Mouse (Mus musculus) induced T-regulatory cell, adult 2 months (primary cell): ENCODE results near the gene Ptprg.
"Not testable (repeated sequence)": the region's sequence is repeated elsewhere in the genome, so short reads cannot be mapped to it uniquely, and the experiment has no call there.

Experiments used
- DNase-seq: peaks from one replicate; pipeline ENCODE4 v3.0.0-alpha.2; 2012; ENCODE audit warnings: low read depth

Gene Ptprg

DNA sequence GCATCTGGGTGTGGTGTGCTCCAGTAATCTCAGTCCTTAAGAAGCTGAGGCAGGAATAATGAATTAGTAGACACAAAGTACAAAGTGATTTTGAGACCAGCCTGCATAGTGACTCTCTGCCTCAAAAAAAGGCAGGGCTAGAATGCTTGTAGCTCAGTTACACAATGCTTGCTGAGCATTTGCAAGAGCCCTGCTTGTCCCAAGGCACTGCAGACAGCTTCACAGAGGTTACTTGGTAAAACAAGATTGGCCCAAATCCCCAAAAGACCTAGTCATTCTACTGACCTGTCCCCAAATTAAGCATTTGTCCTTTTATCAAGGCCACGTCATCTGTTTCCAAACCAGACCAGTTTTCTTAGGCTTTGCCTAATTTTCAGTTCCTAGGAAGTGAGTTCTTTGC is 190.4 kb downstream of the Ptprg start:
- no peak for DNase-seq

DNA sequence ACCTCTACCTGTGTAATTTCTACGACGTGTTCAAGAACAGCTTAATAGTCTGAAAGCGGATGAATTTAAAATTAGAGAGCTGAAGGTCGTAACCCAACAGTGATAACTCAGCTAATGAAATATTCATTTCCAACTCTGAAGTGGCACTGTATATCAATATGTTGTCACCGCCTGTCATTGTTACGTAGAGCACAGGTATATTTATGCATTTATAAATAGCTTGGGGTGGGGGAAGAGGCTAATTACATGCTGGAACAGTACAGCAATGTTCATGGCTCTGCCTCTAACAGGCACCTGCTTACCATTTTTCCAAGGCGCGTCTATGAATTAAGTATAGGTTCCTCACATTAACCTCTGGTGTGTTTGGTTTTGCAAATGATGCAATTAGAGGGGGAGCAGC is 199.3 kb downstream of the Ptprg start:
- no peak for DNase-seq

DNA sequence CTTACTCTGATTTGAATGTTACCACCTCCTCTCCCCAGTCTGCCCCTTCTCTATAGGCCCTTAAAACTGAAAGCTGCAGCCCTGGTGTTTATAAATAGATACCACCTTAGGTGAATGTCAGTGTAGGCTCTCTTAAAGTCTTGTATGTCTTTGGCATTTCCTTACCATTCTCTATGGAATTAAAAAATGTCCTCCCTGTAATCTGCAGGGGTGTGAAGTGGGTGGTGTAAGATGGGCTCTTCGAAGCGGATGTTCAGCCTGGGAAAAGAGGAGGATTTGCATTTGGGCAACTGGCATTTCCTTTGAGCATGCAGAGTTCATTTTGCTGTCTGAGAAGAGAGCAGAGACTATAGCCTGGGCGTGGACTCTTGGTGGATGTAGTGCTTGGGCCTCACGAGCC is 201.3 kb downstream of the Ptprg start:
- no peak for DNase-seq

DNA sequence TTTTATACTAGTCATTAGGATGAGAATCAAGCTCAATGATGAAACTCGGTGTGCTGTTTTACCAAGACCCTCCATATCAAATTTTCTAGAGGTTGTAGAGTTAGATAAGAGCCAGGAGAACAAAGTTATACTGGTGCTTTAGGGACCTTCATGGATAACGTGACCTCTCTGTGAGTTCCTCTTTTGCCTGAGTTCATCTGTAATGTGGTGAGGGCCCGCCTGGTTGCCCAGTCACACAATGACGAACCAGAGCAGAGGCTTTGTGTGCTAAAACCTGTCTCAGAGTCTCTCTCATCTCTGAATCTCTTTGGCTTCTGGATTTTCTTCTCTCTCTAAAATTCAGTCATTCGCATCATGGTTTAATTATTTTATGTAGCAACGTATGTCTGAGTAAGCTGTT is 204.9 kb downstream of the Ptprg start:
- DNase-seq = no peak

DNA sequence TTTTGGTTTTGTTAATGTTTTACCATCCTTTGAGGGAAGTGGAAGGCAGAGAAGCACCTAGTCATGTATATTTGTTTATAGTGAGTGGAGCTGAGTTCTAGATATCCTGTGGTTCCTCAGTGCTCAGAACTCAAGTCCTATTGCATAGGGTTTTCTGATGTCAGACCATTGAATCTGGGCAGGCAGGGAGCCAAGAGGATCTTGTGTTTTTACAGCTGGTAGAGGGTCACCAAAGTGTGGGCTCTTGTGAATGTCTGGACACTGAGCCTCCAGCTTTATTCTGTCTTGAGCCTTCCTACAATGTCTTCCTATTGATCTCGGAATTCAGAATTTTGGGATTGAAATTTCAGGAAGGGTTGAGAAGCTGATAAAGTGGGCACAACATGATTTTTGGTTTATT is 206.0 kb downstream of the Ptprg start:
- no peak for DNase-seq

DNA sequence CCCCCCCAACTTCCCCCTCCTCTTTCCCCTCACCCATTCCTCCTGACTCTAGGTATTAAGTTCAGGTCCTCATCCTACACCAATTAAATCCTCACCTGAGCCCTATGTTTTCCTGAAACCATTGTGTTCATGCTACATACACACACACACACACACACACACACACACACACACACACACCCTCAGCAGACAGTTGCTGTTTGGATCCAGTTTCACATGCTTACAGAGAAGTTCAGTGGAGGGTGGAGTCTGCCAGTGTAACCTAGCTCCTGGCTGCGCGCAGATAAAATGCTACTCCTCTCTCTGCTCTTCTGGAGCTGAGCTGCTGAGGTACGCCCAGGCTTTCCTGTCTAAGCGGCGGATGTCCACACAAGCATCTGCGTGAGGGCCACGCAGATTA is 209.7 kb downstream of the Ptprg start:
- DNase-seq = no peak

DNA sequence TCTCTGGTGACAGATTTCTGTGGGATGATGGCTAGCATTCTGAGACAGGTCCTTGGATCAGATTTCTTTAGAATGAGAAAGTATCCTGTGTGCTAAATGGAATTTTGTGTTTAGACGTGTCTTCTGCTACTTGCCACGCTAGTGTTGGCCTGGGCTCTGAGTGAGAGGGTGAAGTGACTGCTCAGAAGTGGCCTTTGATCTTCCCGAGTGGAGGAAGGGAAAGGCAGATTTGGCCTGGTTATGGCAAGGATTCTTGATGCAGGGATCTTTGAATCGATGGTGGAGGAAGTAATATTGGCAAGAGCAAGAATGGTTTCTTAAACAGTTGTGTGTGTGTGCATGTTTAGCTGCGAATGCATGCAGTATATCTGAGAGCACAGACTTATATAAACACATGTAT is 219.4 kb downstream of the Ptprg start:
- DNase-seq = no peak

DNA sequence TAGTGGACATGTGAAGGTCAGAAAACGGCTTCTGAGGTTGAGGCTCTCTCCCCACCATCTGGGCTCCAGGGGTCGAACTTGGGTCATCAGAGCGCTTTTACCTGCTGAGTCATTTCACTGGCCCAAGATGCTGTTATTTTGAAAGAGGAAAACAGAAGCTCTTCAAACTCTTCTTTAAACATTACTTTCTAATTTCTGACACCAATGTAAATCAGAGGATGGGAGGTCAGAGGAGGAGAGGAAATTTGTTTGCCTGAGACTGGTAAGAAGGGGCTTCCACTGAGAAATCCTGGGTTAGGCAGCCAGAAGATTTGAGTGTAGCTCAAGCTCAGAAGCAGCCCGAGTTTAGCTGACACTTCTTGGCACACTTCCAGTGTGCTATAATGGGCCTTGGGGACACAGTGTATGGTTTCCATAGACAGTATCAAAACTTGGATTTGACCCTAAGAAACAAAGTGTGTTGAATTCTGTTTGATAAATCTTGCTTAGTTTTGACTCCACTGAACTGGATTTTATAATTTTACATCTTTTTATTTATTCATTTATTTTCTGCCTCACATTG is 221.2 kb downstream of the Ptprg start:
- no peak for DNase-seq

DNA sequence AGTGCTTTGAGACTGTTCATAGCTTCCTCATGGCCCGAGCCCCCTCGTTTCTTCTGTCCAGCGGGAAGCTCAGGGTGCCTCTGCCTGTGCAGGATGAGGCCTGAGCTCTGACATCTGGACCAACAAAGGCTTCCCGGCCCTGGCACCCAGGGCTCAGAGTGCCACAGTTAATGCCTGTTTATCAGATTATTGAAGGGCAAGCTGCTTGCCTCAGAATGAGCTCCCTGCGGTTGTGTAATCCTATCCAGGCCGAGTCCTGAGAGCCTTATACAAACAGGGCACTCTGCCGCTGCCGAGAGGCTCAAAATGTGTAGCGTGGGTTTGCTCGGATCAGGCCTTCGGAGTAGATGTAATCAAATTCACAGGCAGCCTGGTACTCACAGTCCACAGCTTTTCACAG is 221.9 kb downstream of the Ptprg start:
- no peak for DNase-seq

DNA sequence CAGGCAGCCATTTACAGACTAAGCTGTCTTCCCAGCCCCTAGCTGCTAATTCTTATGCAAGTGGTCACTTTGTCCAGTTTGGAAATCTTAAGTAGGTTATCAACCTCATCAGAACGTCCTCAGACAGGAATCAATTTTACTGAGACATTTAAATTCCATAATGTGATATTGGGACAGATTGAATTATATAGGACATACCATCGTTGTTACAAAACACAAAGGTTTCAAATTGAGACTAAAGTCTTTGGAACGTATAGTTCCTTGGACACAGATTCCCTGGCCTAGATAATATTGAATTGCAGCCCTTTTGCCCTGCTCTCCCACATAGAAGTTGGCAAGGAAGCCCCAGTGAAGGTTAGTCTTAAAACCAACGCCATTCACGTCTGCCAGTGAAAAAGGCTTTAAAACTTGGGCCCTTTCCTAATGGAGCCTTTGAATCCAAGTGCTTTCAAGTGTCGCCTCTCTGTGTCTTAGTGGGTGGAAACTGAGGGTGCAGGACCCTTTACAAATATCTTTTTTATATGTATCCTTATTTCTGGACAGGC is 222.7 kb downstream of the Ptprg start:
- DNase-seq = no peak

DNA sequence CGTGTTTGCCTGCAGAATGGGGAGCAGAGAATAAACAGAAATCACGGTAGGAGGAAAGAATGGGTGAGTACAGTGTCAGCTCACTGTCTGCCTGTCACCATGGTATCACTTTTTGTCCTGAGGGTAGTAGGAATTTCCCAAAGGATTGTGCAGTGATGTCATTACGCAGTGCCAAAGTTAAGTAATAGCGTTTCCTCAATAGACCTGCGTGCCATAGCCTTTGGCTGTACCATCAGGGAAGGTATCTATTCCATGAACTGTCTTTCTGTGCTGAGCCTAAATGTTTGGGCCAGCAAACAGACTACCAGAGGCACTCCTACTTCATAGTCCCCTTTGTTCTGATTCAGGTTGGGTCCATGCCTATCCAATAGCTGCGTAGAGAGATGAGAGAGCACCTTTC is 223.2 kb downstream of the Ptprg start:
- no peak for DNase-seq

DNA sequence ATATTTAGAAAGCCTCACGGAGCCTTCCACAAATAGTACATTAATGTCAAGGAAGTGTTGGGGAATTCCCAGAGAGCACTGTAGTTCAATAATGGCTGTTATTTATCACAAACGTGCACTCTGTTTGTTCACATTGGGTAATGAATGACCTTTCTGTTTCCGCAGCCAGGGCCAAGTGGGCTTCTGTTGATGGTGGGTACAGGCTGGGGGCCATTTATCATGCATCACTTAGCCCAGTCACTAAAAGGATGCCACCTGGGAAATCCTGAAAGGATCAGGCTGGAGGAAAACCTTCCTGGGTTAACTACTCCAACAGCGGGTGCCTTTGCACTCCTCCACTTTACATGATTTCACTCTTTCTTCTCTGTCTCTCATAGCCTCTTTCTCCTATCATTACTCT is 237.9 kb downstream of the Ptprg start:
- DNase-seq = no peak

DNA sequence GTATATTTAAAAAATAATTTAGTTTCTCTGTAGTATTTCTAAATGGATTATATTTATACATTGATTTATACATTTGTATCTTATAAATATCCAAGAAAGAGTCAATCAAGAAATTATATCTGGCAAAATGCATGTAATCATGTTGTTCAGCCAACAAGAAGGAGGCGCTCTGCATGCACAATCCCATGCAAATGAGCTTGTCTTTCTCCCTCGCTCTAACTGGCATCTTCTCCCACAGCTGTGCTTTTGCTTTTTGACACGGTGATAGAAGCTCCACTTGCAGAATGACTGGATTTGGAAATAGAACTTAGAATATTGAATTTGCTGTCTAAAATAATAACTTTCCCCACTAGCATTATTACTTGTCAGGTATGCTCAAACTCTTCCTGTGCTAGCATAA is 240.5 kb downstream of the Ptprg start:
- no peak for DNase-seq

DNA sequence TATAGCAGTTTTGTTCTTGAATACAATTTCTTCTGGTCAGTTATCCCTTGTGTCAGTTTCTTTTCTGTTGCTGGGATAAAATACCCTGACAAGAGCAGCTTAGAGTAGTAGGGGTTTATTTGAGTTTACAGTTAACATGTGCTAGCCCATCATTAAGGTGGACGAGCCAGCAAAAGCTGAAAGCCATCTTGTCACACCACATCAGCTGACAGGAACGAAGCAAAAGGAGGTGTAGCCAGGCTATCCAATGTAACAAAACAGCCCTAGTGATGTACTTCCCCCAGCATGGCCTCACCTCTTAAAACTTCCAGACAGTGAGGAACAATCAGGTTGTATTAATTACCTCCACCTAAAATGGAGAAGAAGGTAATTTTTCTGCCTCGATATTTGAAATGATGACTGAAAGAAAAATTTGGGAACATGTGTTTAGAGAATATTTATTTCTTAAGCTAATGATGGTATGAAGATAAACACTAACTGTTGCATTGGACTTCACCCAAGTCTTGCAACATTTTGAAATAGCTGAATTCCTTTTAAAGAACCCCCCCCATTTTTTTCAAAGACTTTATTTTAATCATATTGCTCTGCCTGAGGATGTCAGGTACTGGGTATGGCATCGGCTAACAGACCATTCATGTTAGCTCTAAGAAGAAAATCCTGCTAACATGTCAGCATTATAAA is 249.2 kb downstream of the Ptprg start:
- DNase-seq = no peak

DNA sequence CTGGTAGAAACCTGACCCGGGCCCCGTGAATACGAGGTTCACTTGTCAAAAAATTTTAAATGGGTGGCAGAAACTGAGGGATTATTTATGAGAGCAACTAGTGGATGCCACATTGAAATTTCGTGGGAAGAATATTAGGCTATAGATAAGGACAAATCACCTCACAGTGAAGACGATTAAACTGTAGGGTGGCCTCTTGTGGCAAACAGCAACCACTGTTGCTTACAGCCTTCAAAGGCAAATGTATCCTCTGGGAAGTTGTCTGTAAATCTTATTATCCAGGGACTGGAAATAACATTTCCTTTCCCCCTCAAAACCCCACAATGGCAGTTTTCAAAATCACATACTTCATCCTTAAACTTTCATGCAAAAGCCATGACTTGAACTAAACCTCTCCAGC is 253.3 kb downstream of the Ptprg start:
- DNase-seq = no peak

DNA sequence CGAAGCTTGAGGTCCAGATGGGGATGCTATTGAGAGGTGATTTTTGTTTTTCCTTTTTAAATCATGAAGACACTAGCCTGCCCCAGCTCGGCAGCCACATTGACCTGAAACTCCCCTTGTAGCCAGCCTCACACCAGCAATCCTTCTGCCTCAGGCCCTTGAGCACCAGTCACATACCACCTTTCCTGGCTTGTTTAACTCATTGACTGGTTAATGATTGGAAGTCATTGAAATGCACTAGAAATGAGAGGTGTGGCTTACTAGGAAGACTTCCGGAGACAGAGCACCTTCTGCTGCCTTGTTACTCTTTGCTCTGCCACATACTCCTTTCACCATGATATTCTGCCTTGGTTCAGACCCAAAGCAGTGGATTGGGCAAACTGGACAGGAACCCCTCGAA is 254.1 kb downstream of the Ptprg start:
- DNase-seq = no peak

DNA sequence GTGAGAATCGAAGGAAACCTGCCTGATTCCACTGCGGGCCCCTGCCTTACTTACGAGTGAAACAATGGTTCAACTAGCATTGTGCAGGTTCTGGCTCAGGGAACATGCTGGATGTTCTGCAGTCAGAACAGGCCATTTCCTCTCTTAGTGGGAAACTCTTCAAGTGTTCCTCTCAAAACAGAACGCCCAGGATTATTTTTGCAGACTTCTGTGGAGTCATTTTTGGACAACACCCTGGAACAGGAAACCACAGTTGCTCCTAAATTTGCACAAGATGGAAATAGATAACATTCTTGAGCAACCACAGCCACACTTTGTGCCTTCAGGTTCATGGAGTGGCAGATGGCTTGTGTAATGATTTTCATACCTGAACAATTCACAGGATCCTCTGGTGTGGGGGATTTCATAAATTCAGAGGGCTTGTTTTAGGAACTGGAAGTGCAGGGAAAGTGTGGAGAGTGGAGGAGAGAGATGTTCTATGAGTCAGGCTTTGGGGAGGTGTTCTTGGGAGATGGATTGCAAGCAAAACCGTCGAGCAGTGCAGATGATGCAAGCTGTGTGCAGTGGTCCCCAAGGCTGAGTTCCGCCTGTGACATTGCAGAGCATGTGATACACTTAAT is 257.9 kb downstream of the Ptprg start:
- no peak for DNase-seq

DNA sequence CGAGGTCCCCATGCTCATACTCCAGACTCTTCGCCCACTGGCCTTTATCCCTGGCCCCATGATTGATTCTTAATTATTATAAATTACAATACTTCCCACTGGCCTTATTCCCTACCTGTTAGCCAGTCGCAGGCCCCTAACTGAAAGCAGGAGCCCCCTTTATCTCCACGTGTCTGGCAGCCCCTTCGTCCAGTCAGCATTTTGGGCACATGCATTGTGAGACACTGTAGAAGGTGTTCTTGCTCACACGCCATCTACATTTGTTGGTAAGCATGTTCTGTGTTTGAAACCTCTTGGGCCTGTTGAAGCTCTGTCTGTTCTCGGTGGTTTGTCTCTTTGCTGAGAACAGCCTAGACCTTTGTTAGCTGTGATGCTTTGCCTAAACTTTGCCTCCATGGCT is 259.0 kb downstream of the Ptprg start:
- no peak for DNase-seq

DNA sequence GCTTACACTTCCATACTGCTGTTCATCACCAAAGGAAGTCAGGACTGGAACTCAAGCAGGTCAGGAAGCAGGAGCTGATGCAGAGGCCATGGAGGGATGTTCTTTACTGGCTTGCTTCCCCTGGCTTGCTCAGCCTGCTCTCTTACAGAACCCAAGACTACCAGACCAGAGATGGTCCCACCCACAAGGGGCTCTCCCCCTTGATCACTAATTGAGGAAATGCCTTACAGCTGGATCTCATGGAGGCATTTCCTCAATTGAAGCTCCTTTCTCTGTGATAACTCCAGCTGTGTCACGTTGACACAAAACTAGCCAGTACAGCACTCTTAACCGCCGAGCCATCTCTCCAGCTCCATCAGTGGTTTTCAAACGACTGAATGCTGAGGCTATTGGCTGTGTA is 261.5 kb downstream of the Ptprg start:
- DNase-seq = not testable (repeated sequence)

DNA sequence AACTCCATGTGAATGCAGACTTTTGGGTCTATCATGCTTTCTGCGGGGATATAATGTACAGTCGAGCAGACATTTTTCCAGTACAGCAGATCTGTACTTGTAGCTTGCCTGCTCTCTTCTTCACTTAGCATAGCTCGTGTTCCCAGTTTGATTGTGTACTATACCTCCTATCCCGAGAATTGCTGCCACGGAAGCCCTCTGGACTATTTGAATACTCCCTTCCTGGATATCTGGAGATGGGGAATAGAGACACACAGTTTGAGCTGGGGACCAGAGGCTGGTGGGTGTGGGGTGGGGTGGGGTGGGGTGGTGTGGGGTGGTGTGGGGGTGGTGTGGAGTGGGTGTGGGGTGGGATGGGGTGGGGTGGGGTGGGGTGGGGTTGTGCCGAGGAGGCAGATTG is 263.9 kb downstream of the Ptprg start:
- no peak for DNase-seq

DNA sequence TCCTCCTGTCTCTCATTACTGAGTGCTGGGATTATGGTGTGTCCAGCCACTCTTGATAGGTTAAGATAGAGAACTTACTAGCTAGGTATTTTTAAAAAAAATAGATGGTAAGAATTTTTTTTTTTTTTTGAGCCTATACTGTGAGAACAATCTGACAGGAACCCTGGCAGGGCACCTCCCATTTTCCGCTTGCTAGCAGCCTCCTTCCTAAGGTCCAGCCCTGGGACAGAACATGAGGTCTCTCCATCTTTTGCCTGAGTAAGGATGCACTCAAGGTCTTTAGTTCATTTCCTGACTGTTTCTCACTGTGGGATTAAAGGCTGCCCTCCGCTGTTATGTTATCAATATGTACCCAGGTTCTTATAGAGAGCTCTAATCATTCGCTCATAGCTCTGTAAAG is 264.7 kb downstream of the Ptprg start:
- no peak for DNase-seq

DNA sequence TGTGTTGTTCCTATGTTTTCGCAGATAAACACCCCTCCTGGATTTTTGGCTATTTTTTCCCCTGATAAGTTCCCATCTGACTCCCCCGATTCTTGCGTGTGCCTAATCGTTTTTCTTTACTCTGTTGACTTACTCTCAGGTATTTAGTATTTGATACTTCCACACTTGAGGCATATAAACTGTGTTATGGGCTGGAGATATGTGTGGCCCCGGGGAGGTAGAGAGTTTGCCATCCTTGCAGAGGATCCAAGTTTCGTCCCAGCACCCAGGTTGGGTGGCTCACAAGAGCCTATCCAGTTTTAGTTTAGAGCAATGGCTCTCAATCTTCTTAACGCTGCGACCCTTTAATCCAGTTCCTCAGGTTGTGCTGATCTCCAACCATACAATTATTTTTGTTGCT is 265.4 kb downstream of the Ptprg start:
- no peak for DNase-seq

DNA sequence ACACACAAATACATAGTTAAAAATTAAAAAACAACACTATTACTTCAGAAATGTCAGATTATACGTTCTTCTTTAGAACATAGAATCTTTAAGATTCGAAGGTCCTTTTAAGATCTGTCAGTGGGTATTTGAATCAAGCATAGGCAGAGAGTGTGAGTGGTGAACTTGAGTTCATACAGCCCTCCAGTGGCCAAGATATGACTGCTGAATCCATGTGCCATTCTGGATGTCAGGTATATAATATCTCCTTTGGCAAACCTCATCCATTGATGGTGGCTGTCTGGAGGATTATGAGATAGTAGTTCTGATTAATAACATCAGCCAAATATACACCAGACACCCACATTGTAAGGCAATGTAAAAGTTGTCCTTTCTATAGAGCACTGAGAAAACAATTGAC is 266.0 kb downstream of the Ptprg start:
- no peak for DNase-seq
